Mouse (Mus musculus): Measurements from ENCODE around the gene Vmn2r-ps159. TPM values are rescaled to one million over a fixed set of nuclear protein-coding genes. Genes with fewer than 3 reads are reported as not detected.
"Not testable (repeated sequence)": the region's sequence is repeated elsewhere in the genome, so short reads cannot be mapped to it uniquely, and the experiment has no call there.

The Vmn2r-ps159 gene
- total RNA-seq (2021) (not detected), polyA plus RNA-seq (2012; rRNA removed) (not detected in 2 replicates)
- long read RNA-seq, result 0 reads

- DNase-seq, result not testable (repeated sequence)
Observed at GRCm38 (mm10) chr4:156330803-156331202, at the start of gene Vmn2r-ps159. Vmn2r-ps159 (plus strand) TSS chr4:156331103.

- DNase-seq, result not testable (repeated sequence)
Observed at GRCm38 (mm10) chr4:156341601-156342504, 10.9 kb downstream of the Vmn2r-ps159 start.

DNA sequence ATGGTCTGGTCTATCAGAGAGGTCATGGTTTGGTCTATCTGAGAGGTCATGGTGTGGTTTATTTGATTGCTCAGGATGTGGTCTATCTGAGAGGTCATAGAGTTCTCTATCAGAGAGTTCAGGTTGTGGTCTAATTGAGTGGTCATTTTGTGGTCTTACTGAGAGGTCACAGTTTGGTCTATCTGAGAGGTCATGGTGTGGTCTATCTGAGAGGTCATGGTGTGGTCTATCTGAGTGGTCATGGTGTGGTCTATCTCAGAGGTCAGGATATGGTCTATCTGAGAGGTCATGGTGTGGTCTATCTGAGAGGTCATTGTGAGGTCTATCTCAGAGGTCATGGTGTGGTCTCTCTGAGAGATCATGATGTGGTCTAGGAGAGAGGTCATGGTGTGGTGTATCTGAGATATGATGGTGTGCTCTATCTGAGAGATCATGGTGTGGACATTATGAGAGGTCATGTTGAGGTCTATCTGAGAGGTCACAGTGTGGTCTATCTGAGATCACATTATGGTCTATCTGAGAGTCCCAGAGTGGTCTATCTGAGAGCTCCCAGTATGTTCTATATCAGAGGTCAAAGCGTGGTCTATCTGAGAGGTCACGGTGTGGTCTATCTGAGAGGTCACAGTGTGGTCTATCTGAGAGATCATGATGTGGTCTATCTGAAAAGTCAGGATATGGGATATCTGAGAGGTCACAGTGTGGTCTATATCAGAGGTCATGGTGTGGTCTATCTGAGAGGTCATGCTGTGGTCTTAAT, 11.8 kb downstream of the Vmn2r-ps159 start:
- no peak for DNase-seq

DNA sequence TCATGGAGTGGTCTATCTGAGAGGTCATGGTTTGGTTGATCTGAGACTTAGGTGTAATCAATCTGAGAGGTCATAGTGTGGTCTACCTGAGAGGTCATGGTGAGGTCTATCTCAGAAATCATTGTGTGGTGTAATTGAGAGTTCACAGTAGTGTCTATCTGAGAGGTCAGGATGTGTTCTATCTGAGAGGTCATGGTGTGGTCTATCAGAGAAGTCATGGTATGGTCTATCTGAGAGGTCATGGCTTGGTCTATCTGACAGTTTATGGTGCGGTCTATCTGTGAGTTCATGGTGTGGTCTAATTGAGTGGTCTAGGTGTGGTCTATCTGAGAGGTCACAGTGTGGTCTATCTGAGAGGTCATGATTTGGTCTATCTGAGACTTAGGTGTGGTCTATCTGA, 12.4 kb downstream of the Vmn2r-ps159 start:
- no peak for DNase-seq

DNA sequence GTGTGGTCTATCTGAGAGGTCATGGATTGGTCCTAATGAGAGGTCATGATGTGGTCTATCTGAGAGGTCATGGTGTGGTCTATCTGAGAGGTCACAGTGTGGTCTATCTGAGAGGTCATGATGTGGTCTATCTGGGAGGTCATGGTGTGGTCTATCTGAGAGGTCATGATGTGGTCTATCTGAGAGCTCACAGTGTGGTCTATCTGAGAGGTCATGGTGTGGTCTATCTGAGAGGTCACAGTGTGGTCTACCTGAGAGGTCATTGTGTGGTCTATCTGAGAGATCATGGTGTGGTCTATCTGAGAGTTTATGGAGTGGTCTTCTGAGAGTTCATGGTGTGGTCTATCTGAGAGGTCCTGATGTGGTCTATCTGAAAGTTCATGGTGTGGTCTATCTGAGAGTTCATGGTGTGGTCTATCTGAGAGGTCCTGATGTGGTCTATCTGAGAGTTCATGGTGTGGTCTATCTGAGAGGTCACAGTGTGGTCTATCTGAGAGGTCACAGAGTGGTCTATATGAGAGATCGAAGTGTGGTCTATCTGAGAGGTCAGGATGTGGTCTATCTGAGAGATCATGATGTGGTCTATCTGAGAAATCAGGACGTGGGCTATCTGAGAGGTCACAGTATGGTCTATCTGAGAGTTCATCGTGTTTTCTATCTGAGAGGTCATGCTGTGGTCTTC, 26.0 kb downstream of the Vmn2r-ps159 start:
- not testable (repeated sequence) for DNase-seq

Other genes with a start within 250 kb of the Vmn2r-ps159 start
- gene 9430015G10Rik, start 221.1 kb upstream of the Vmn2r-ps159 start, total RNA-seq (2021), result 1 to 10 TPM; 5.7 to 9.6 TPM
- 14.6 and 15.6 TPM in 2 replicates for gene 9430015G10Rik, start 221.1 kb upstream of the Vmn2r-ps159 start, polyA plus RNA-seq (2012; rRNA removed)
- gene Rnf223, start 200.6 kb upstream of the Vmn2r-ps159 start, total RNA-seq (2021), result under 1 TPM; 0.17 TPM
- 0.34 and 0.46 TPM in 2 replicates for gene Rnf223, start 200.6 kb upstream of the Vmn2r-ps159 start, polyA plus RNA-seq (2012; rRNA removed)
- 10 to 100 TPM; 23.2 to 34.1 TPM for gene Agrn, start 133.6 kb upstream of the Vmn2r-ps159 start, total RNA-seq (2021)
- 39.3 and 46.4 TPM in 2 replicates for gene Agrn, start 133.6 kb upstream of the Vmn2r-ps159 start, polyA plus RNA-seq (2012; rRNA removed)
- 1 to 10 TPM; 4.3 to 5.4 TPM for gene Isg15, start 130.3 kb upstream of the Vmn2r-ps159 start, total RNA-seq (2021)
- gene Isg15, start 130.3 kb upstream of the Vmn2r-ps159 start, polyA plus RNA-seq (2012; rRNA removed), result 9.1 and 12.1 TPM in 2 replicates
- 1 to 10 TPM; 2.7 to 7.2 TPM for gene AW011738, start 127.8 kb upstream of the Vmn2r-ps159 start, total RNA-seq (2021)
- gene AW011738, start 127.8 kb upstream of the Vmn2r-ps159 start, polyA plus RNA-seq (2012; rRNA removed), result 1.7 and 2.6 TPM in 2 replicates
- gene Perm1, start 115.2 kb upstream of the Vmn2r-ps159 start, total RNA-seq (2021), result 10 to 100 TPM in 1 of 2 experiments, 1 to 10 TPM in 1; 3.9 to 10.2 TPM
- 2.4 and 2.6 TPM in 2 replicates for gene Perm1, start 115.2 kb upstream of the Vmn2r-ps159 start, polyA plus RNA-seq (2012; rRNA removed)
- 10 to 100 TPM; 18.7 to 23.9 TPM for gene Plekhn1, start 96.2 kb upstream of the Vmn2r-ps159 start, total RNA-seq (2021)
- gene Plekhn1, start 96.2 kb upstream of the Vmn2r-ps159 start, polyA plus RNA-seq (2012; rRNA removed), result 62.2 and 69.6 TPM in 2 replicates
- 10 to 100 TPM; 42.6 to 47.2 TPM for gene Noc2l, start 95.1 kb upstream of the Vmn2r-ps159 start, total RNA-seq (2021)
- 46.6 and 60.3 TPM in 2 replicates for gene Noc2l, start 95.1 kb upstream of the Vmn2r-ps159 start, polyA plus RNA-seq (2012; rRNA removed)
- gene Samd11, start 75.4 kb upstream of the Vmn2r-ps159 start, total RNA-seq (2021), result 1 to 10 TPM; 1.7 to 2.2 TPM
- 2.2 and 2.9 TPM in 2 replicates for gene Samd11, start 75.4 kb upstream of the Vmn2r-ps159 start, polyA plus RNA-seq (2012; rRNA removed)